Mouse (Mus musculus): ENCODE measurements around the gene Pdp2. TPM values are rescaled to one million over a fixed set of nuclear protein-coding genes. Genes with fewer than 3 reads are reported as not detected.
"Not testable (repeated sequence)": the region's sequence is repeated elsewhere in the genome, so short reads cannot be mapped to it uniquely, and the experiment has no call there.

Pdp2 gene
- polyA plus RNA-seq, 1 experiment: 6.9 TPM

GRCm38 (mm10) chr8:104638010-104638409, 46.8 kb downstream of the Pdp2 start:
- TF ChIP-seq CTCF (IDR thresholded peaks at IDR 0.05; ENCODE audit: borderline replicate concordance, insufficient read depth, low read depth, low read length) (no peak), POLR2A (IDR thresholded peaks at IDR 0.05; ENCODE audit: borderline replicate concordance, insufficient read depth, low read length) (no peak)
- Histone ChIP-seq H3K4me1 (ENCODE audit: control insufficient read depth, insufficient read depth, low read length) (peaks cover 6% of the 10 kb centered on the region; the same call in 1 of the 2 replicates), H3K27me3 (ENCODE audit: control insufficient read depth, insufficient read depth, low read length) (no peaks in the 10 kb centered on the region), H3K4me3 (replicated peaks; ENCODE audit: insufficient read depth, low read depth, low read length) (no peak overlapping the region), H3K27ac (ENCODE audit: insufficient read depth, low read length) (no peak overlapping the region)
- WGBS: 88% methylated on average over 6 of the region's 6 CpGs
- DNase-seq: no peak

- DNase-seq: no peak
- WGBS: 83% methylated on average over 7 of the region's 7 CpGs
- Histone ChIP-seq H3K27me3 (ENCODE audit: control insufficient read depth, insufficient read depth, low read length) (no peaks in the 10 kb centered on the region), H3K4me1 (ENCODE audit: control insufficient read depth, insufficient read depth, low read length) (peaks cover 6% of the 10 kb centered on the region; the same call in 1 of the 2 replicates), H3K27ac (ENCODE audit: insufficient read depth, low read length) (no peak overlapping the region), H3K4me3 (replicated peaks; ENCODE audit: insufficient read depth, low read depth, low read length) (no peak overlapping the region)
- TF ChIP-seq CTCF (IDR thresholded peaks at IDR 0.05; ENCODE audit: borderline replicate concordance, insufficient read depth, low read depth, low read length) (no peak), POLR2A (IDR thresholded peaks at IDR 0.05; ENCODE audit: borderline replicate concordance, insufficient read depth, low read length) (no peak)
Observed at GRCm38 (mm10) chr8:104640241-104640640, 49.0 kb downstream of the Pdp2 start.

GRCm38 (mm10) chr8:104640831-104641370, 49.6 kb downstream of the Pdp2 start:
- WGBS: 9% methylated on average over 25 of the region's 25 CpGs
- TF ChIP-seq POLR2A (IDR thresholded peaks at IDR 0.05; ENCODE audit: borderline replicate concordance, insufficient read depth, low read length) (no peak), CTCF (IDR thresholded peaks at IDR 0.05; ENCODE audit: borderline replicate concordance, insufficient read depth, low read depth, low read length) (no peak)

GRCm38 (mm10) chr8:104641426-104642323, 50.4 kb downstream of the Pdp2 start, which contains the start of gene Ciao2b:
Gene Ciao2b (minus strand): TSS chr8:104641965.
- peaks cover 6% of the 10 kb centered on the region; the same call in 1 of the 2 replicates for H3K4me1 ChIP-seq (ENCODE audit: control insufficient read depth, insufficient read depth, low read length)
- DNase-seq: peak; percentile 92 to 93
- no peaks in the 10 kb centered on the region for H3K27me3 ChIP-seq (ENCODE audit: control insufficient read depth, insufficient read depth, low read length)
- no peak for TF ChIP-seq CTCF (IDR thresholded peaks at IDR 0.05; ENCODE audit: borderline replicate concordance, insufficient read depth, low read depth, low read length)
- peak; percentile 91 for TF ChIP-seq POLR2A (IDR thresholded peaks at IDR 0.05; ENCODE audit: borderline replicate concordance, insufficient read depth, low read length)
- peak within 1 kb of the TSS; percentile 67 for H3K27ac ChIP-seq (ENCODE audit: insufficient read depth, low read length)
- H3K4me3 ChIP-seq (replicated peaks; ENCODE audit: insufficient read depth, low read depth, low read length): peak within 1 kb of the TSS; percentile 91
- WGBS: under 1% methylated on average over 66 of the region's 66 CpGs

More at GRCm38 (mm10) chr8:104640831-104641370, 49.6 kb downstream of the Pdp2 start:
- no peak for DNase-seq
- H3K4me3 ChIP-seq (replicated peaks; ENCODE audit: insufficient read depth, low read depth, low read length): peak overlapping the region; percentile 91
- no peaks in the 10 kb centered on the region for H3K27me3 ChIP-seq (ENCODE audit: control insufficient read depth, insufficient read depth, low read length)
- peaks cover 6% of the 10 kb centered on the region; the same call in 1 of the 2 replicates for H3K4me1 ChIP-seq (ENCODE audit: control insufficient read depth, insufficient read depth, low read length)
- H3K27ac ChIP-seq (ENCODE audit: insufficient read depth, low read length): no peak overlapping the region

GRCm38 (mm10) chr8:104642324-104642654, 51.0 kb downstream of the Pdp2 start:
- DNase-seq: no peak
- Histone ChIP-seq H3K4me3 (replicated peaks; ENCODE audit: insufficient read depth, low read depth, low read length) (peak overlapping the region; percentile 91), H3K4me1 (ENCODE audit: control insufficient read depth, insufficient read depth, low read length) (peaks cover 6% of the 10 kb centered on the region; the same call in 1 of the 2 replicates), H3K27ac (ENCODE audit: insufficient read depth, low read length) (peak overlapping the region; percentile 67), H3K27me3 (ENCODE audit: control insufficient read depth, insufficient read depth, low read length) (no peaks in the 10 kb centered on the region)
- TF ChIP-seq CTCF (IDR thresholded peaks at IDR 0.05; ENCODE audit: borderline replicate concordance, insufficient read depth, low read depth, low read length): no peak
- TF ChIP-seq POLR2A (IDR thresholded peaks at IDR 0.05; ENCODE audit: borderline replicate concordance, insufficient read depth, low read length): no peak
- 57% methylated on average over 6 of the region's 6 CpGs for WGBS

- not testable (repeated sequence) for DNase-seq; H3K27me3 ChIP-seq (ENCODE audit: control insufficient read depth, insufficient read depth, low read length); H3K4me1 ChIP-seq (ENCODE audit: control insufficient read depth, insufficient read depth, low read length); H3K4me3 ChIP-seq (replicated peaks; ENCODE audit: insufficient read depth, low read depth, low read length); H3K27ac ChIP-seq (ENCODE audit: insufficient read depth, low read length)
- 67% methylated on average over 3 of the region's 3 CpGs for WGBS
Observed at GRCm38 (mm10) chr8:104644187-104644586, 52.9 kb downstream of the Pdp2 start.

Other genes starting within 250 kb of the Pdp2 start
- gene Cmtm4, start 195.6 kb upstream of the Pdp2 start, polyA plus RNA-seq (2012; rRNA removed): 31.1 and 33.3 TPM in 2 replicates
- gene Dync1li2, start 148.4 kb upstream of the Pdp2 start, polyA plus RNA-seq (2012; rRNA removed): 174 and 191 TPM in 2 replicates
- gene Terb1, start 81.5 kb upstream of the Pdp2 start, polyA plus RNA-seq (2012; rRNA removed): 0.23 and 0.40 TPM in 2 replicates
- gene Nae1, start 56.8 kb upstream of the Pdp2 start, polyA plus RNA-seq (2012; rRNA removed): 96.1 and 96.5 TPM in 2 replicates
- 59.8 and 67.8 TPM in 2 replicates for gene Car7, start 56.8 kb upstream of the Pdp2 start, polyA plus RNA-seq (2012; rRNA removed)
- gene Cdh16, start 32.9 kb downstream of the Pdp2 start, polyA plus RNA-seq (2012; rRNA removed): not detected in 2 replicates
- 3.3 and 3.6 TPM in 2 replicates for gene Rrad, start 39.9 kb downstream of the Pdp2 start, polyA plus RNA-seq (2012; rRNA removed)
- gene Ciao2b, start 50.5 kb downstream of the Pdp2 start, polyA plus RNA-seq (2012; rRNA removed): 53.9 and 54.7 TPM in 2 replicates
- not detected in 2 replicates for gene Ces2a, start 142.6 kb downstream of the Pdp2 start, polyA plus RNA-seq (2012; rRNA removed)
- gene Ces2b, start 240.1 kb downstream of the Pdp2 start, polyA plus RNA-seq (2012; rRNA removed): 0.06 TPM in 1 of 2 replicates, not detected in the other

Data from cerebellum, adult 2 months (tissue).